Mouse (Mus musculus): ENCODE data around the gene Il12a.

GRCm38 (mm10) chr3:68684207-68684606 lies 6.2 kb upstream of the Il12a start:
- no peak for TF ChIP-seq CTCF (IDR thresholded peaks at IDR 0.05; ENCODE audit: insufficient read depth, low read length)
- TF ChIP-seq POLR2A (IDR thresholded peaks at IDR 0.05; ENCODE audit: borderline replicate concordance, extremely low read depth, low read depth, low read length) = no peak

Measured in lung, adult 2 months (tissue).